Mouse (Mus musculus): Measurements from ENCODE around the gene Zfp706. TPM values are rescaled to one million over a fixed set of nuclear protein-coding genes. Genes with fewer than 3 reads are reported as not detected.

Zfp706 gene
- polyA plus RNA-seq, 1 experiment from 2014 or later = 426 TPM

DNA sequence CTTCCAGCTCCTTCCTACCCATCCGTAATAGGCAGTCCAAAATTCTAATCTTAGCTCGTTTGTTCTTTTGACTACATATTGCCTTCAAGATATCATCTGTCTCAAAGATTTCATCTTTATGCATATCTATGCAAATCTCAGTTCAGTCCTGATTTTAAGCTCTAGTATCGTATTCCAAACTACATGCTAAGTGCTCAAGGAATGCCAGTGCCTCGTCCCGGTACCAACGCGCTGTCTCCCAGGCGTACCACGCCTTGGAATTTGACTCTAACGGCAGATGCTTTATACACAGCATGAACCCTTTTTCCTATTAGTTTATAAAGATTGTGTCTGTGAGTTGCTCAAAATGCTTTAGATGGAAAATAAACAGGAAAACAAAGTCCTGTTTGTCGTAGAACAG, 17.7 kb downstream of the Zfp706 start:
- H3K9me3 ChIP-seq = no peaks in the 10 kb centered on the region

DNA sequence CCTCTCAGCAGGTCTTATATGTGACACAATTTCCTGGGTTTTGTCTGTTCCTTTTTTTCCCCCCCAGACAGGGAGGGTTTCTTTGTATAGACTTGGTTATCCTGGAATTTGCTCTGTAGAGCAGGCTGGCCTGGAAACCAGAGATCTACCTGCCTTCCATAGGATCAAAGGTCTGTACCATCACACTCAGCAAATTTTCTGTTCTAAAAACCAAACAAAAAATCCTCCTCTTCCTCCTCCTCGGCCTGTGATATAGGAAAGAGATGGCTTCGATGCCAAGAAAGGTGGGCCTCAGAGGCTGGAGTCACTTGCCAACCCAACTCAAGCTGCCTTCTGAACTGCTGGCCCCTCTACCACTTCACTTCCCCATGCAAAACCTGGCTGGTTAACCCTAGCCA, 18.9 kb downstream of the Zfp706 start:
- H3K9ac ChIP-seq = no peak overlapping the region
- H3K4me1 ChIP-seq = peaks cover 76% of the 10 kb centered on the region
- H3K4me3 ChIP-seq = no peak overlapping the region
- peak overlapping the region; percentile 97 for H3K27ac ChIP-seq (replicated peaks)
- WGBS = 78% methylated on average over 2 of the region's 2 CpGs
- H3K9me3 ChIP-seq = no peaks in the 10 kb centered on the region
- ATAC-seq (ENCODE audit: extremely low read depth, insufficient number of reproducible peaks, low FRiP score, low TSS enrichment) = no peak
- H3K36me3 ChIP-seq = peaks cover 11% of the 10 kb centered on the region
- no peaks in the 10 kb centered on the region for H3K27me3 ChIP-seq (replicated peaks)
- no peak overlapping the region for H3K4me2 ChIP-seq

More for the DNA sequence above, 17.7 kb downstream of the Zfp706 start:
- no peak overlapping the region for H3K9ac ChIP-seq
- no peak for ATAC-seq (ENCODE audit: extremely low read depth, insufficient number of reproducible peaks, low FRiP score, low TSS enrichment)
- 81% methylated on average over 11 of the region's 11 CpGs for whole genome bisulfite sequencing
- H3K27ac ChIP-seq (replicated peaks) = peak overlapping the region; percentile 33; the same call in 1 of the 2 replicates
- no peaks in the 10 kb centered on the region for H3K27me3 ChIP-seq (replicated peaks)
- no peak overlapping the region for H3K4me2 ChIP-seq
- H3K36me3 ChIP-seq = peaks cover 16% of the 10 kb centered on the region
- H3K4me1 ChIP-seq = peaks cover 64% of the 10 kb centered on the region
- no peak overlapping the region for H3K4me3 ChIP-seq

DNA sequence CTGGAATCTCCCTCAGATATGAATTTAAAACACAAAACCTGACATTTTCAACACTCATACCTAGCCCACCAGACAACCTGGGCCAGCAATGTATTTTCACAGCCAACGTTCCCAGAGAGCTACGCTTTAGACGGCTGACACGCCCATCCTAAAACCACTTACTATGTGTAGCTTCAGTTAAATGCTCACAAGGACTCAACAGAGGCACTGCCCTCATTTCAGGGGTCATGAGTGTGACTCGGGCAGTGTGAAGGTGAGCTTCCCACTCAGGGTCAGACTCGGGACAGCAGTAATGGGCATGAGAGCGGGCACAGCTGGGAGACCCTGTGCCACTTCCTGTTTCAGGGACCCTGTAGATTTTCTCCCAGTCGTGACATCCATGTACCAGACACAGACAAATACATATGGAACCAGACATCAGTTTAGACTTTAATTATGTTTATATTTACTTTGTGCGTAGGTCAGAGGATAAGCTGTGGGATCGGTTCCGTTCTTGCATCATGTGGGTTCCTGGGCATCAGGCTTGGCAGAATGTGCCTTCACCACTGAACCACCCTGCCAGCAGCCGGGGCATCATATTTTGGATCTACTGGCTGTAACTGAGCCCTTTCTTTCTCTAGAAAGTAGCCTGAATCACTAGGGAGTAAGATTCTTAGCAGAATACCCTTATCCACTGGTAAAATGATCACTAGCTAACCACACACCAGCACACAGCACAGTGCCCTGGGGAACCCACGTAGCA, 19.4 kb downstream of the Zfp706 start:
- Histone ChIP-seq H3K36me3 (peaks cover 11% of the 10 kb centered on the region), H3K4me2 (peak overlapping the region; percentile 59), H3K27me3 (replicated peaks) (no peaks in the 10 kb centered on the region), H3K4me3 (no peak overlapping the region), H3K9ac (peak overlapping the region; percentile 75), H3K27ac (replicated peaks) (peak overlapping the region; percentile 97), H3K4me1 (peaks cover 82% of the 10 kb centered on the region), H3K9me3 (no peaks in the 10 kb centered on the region)
- ATAC-seq (ENCODE audit: extremely low read depth, insufficient number of reproducible peaks, low FRiP score, low TSS enrichment) = no peak
- 66% methylated on average over 13 of the region's 13 CpGs for WGBS

DNA sequence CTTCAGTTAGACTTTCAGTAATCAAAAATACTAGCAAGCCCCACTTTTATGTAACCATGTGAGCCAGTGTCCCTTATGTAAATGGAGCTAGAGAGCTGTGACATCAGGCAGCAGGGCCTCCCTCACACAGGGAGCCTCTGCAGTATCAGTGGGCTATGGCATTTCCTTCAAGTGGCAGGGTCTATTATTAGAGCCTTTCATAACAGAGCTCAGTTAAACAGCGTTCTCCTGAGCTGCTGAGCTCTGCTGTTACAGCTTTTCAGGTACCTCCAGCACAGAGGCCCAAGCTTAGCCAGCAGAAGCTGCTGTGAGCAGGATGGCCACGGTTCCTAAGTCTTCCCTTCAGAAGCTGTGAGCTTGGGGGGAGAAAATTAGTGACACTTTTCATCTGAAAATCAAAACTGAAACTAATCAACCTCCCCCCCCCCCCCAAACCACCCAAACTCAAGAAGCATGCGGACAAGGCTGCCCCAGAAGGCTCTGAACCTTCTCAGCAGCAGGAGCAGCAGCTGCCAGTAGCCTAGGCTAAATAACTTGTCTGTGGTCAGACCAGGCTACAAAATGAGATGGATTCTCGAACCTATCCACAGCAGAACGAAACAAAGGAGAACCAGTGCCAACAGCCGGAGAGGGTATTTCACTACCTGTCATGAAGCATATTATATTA, 20.2 kb downstream of the Zfp706 start:
- H3K27ac ChIP-seq (replicated peaks) = peak overlapping the region; percentile 97
- H3K9ac ChIP-seq = peak overlapping the region; percentile 75
- H3K9me3 ChIP-seq = no peaks in the 10 kb centered on the region
- peaks cover 3% of the 10 kb centered on the region; the same call in 1 of the 2 replicates for H3K36me3 ChIP-seq
- peak overlapping the region; percentile 24 for H3K4me3 ChIP-seq
- H3K4me2 ChIP-seq = peak overlapping the region; percentile 59
- WGBS = 31% methylated on average over 6 of the region's 6 CpGs
- peaks cover 84% of the 10 kb centered on the region for H3K4me1 ChIP-seq
- no peak; the same call in 1 of the 2 replicates for ATAC-seq (ENCODE audit: extremely low read depth, insufficient number of reproducible peaks, low FRiP score, low TSS enrichment)
- no peaks in the 10 kb centered on the region for H3K27me3 ChIP-seq (replicated peaks)

DNA sequence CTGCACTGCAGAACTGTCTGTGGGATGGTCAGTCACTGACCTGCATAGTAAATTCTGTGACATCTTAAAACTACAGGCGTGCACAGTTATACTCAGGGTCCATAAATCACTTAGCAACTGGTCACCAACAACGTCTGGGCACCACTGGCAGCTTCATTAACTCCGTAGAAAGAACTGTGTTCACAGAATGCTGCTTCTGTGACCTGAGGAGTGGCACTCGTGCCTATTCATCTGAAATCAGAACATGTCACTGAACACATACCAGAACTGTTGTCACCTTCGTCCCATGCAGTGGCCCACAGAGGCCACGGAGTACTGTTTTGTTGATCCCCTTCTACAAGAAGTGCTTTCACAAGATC, 22.0 kb downstream of the Zfp706 start:
- H3K9me3 ChIP-seq = no peaks in the 10 kb centered on the region
- no peak overlapping the region for H3K4me3 ChIP-seq
- H3K27me3 ChIP-seq (replicated peaks) = no peaks in the 10 kb centered on the region
- peak overlapping the region; percentile 32 for H3K4me2 ChIP-seq
- peaks cover 79% of the 10 kb centered on the region for H3K4me1 ChIP-seq
- H3K27ac ChIP-seq (replicated peaks) = peak overlapping the region; percentile 97
- H3K9ac ChIP-seq = peak overlapping the region; percentile 55; the same call in 1 of the 2 replicates
- WGBS = 41% methylated on average over 6 of the region's 6 CpGs
- no peaks in the 10 kb centered on the region for H3K36me3 ChIP-seq
- ATAC-seq (ENCODE audit: extremely low read depth, insufficient number of reproducible peaks, low FRiP score, low TSS enrichment) = no peak

DNA sequence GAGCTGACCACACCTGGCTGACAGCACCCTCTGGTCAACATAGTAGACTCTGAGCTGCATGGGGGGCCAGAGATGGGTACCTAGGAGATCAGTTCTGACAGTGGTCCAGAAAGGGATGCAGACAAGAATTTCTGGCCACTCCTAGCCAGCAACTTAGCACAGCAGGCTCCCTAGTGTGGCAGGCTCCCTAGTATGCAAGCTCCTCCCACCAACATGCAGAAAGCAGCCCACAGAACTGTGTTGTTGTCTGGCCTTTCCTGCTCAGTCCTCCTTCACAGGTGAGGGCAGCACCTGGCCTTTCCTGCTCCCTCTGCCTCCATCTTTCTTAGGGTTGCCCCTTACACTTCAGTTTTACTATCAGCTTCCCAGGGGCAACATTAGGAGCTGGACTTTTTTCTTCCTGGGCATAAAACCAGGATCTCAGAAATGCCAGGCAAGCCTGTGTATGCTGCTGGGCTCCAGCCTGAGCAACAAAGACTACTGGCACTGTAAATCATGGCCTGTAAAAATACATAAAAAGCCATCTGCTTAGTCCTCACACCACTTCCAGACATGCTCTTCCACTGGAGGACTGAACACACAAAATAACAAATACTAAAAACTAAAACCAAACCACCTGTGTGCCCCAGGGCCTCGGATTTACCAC, 22.5 kb downstream of the Zfp706 start:
- Histone ChIP-seq H3K4me1 (peaks cover 79% of the 10 kb centered on the region), H3K27ac (replicated peaks) (peak overlapping the region; percentile 97), H3K36me3 (no peaks in the 10 kb centered on the region), H3K4me3 (no peak overlapping the region), H3K4me2 (peak overlapping the region; percentile 32), H3K9ac (peak overlapping the region; percentile 50; the same call in 1 of the 2 replicates), H3K27me3 (replicated peaks) (no peaks in the 10 kb centered on the region), H3K9me3 (no peaks in the 10 kb centered on the region)
- WGBS = 55% methylated on average over 1 of the region's 1 CpGs
- ATAC-seq (ENCODE audit: extremely low read depth, insufficient number of reproducible peaks, low FRiP score, low TSS enrichment) = no peak

DNA sequence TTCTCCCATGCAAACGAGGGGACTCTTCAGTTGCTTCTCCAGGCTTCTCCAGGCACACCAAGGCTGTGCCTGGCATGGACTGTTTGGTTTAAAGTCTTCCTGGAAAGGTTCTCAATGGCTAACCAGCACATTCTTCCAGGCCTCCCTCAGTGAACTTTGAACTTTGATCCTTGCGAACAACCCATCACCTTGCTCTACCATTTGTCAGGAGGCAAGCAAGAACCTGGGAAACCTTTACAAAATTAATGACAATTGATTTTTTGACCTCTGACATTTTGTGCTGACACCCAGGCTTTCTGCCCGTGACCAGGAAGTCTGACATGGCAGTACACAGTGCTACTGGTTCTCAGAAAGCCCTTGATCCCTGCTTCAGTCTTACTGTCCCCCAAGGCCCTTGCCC, 24.1 kb downstream of the Zfp706 start:
- Histone ChIP-seq H3K9me3 (no peaks in the 10 kb centered on the region), H3K4me1 (peaks cover 77% of the 10 kb centered on the region), H3K9ac (peak overlapping the region; percentile 25; the same call in 1 of the 2 replicates), H3K4me2 (no peak overlapping the region), H3K36me3 (no peaks in the 10 kb centered on the region), H3K27ac (replicated peaks) (peak overlapping the region; percentile 20; the same call in 1 of the 2 replicates), H3K27me3 (replicated peaks) (no peaks in the 10 kb centered on the region), H3K4me3 (no peak overlapping the region)
- no peak for ATAC-seq (ENCODE audit: extremely low read depth, insufficient number of reproducible peaks, low FRiP score, low TSS enrichment)
- WGBS = 77% methylated on average over 3 of the region's 3 CpGs

DNA sequence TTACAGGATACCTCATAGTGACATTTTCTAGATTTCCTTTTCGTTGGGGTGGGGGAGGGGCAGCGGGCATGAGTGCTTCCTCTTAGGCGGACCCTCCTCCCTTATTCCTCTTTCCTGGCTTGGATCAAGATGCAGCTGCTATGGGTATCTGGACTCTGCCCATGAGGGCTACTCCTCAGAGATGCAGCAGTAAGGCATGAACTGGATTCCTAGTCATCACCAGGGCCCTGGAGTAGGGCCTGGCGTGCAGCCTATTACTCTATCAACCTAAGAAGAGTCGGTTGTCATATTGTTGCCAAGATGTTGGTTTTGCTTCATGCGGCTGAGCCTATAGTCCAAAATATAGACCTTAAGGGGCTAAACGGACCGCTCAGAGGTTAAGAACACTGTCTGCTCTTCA, 27.3 kb downstream of the Zfp706 start:
- H3K27ac ChIP-seq (replicated peaks) = peak overlapping the region; percentile 17

DNA sequence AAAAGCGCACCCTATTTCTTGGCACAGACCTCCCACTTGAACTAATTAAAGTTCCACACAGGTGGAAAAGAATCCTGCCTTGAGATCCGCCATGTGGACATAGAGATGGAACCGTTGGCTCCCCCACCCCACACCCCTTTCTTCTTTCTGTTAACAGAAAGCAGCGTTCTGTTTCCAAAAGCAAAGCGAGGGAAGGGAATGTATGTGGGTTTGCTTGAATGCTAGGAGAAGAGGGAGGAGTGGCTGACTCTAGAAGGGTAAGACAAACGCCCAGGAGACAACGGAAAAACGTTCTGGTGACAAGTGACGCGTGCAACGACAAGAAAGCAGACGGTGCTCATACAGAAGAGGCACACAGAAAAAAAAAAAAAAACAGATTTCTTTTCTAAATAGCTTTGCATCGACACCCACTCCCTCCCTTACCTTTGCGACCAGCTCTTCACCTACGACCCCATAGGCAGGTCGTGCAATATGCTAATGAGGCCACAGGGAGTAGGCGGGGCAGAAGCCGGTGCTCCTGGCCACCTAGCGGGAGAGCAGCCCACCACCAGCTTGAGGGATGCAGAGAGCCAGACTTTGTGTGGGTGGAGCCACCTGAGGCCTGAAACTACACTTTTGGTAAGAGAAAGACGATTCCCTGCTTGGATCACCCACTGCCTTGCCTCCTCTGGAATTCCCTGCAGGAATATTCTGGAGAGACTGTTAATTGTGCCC, 27.9 kb downstream of the Zfp706 start:
- H3K9me3 ChIP-seq = no peaks in the 10 kb centered on the region
- H3K27me3 ChIP-seq (replicated peaks) = no peaks in the 10 kb centered on the region
- 6% methylated on average over 20 of the region's 20 CpGs for WGBS
- H3K4me1 ChIP-seq = peaks cover 46% of the 10 kb centered on the region
- H3K9ac ChIP-seq = peak overlapping the region; percentile 78
- H3K4me2 ChIP-seq = peak overlapping the region; percentile 74
- H3K27ac ChIP-seq (replicated peaks) = peak overlapping the region; percentile 45; the same call in 1 of the 2 replicates
- no peak for ATAC-seq (ENCODE audit: extremely low read depth, insufficient number of reproducible peaks, low FRiP score, low TSS enrichment)
- H3K4me3 ChIP-seq = peak overlapping the region; percentile 54
- H3K36me3 ChIP-seq = no peaks in the 10 kb centered on the region

More for the DNA sequence above, 27.3 kb downstream of the Zfp706 start:
- no peaks in the 10 kb centered on the region for H3K9me3 ChIP-seq
- H3K36me3 ChIP-seq = no peaks in the 10 kb centered on the region
- ATAC-seq (ENCODE audit: extremely low read depth, insufficient number of reproducible peaks, low FRiP score, low TSS enrichment) = no peak
- peak overlapping the region; percentile 54 for H3K4me3 ChIP-seq
- WGBS = 46% methylated on average over 8 of the region's 8 CpGs
- peak overlapping the region; percentile 78 for H3K9ac ChIP-seq
- peaks cover 46% of the 10 kb centered on the region for H3K4me1 ChIP-seq
- H3K4me2 ChIP-seq = peak overlapping the region; percentile 74
- no peaks in the 10 kb centered on the region for H3K27me3 ChIP-seq (replicated peaks)

DNA sequence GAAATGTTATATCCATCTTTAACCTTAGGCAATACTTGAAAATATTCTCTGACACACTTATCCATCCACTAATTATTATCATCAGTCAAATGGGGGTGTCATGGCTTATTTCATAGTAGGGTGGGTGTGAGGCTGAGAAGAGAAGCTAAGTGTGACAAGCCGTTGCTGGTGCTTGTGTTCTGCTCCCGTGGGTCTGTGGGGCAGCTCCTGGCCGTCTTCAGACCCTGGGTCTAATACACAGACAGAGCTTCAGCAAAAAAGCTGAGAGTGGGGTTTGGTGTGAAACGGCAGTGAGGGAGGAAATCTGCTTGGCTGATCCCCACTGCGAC, 28.4 kb downstream of the Zfp706 start:
- Histone ChIP-seq H3K27ac (replicated peaks) (peak overlapping the region; percentile 45; the same call in 1 of the 2 replicates), H3K9me3 (no peaks in the 10 kb centered on the region), H3K4me2 (peak overlapping the region; percentile 74), H3K27me3 (replicated peaks) (no peaks in the 10 kb centered on the region), H3K36me3 (no peaks in the 10 kb centered on the region), H3K9ac (peak overlapping the region; percentile 78), H3K4me3 (peak overlapping the region; percentile 54), H3K4me1 (peaks cover 46% of the 10 kb centered on the region)
- 27% methylated on average over 5 of the region's 5 CpGs for WGBS
- ATAC-seq (ENCODE audit: extremely low read depth, insufficient number of reproducible peaks, low FRiP score, low TSS enrichment) = no peak

DNA sequence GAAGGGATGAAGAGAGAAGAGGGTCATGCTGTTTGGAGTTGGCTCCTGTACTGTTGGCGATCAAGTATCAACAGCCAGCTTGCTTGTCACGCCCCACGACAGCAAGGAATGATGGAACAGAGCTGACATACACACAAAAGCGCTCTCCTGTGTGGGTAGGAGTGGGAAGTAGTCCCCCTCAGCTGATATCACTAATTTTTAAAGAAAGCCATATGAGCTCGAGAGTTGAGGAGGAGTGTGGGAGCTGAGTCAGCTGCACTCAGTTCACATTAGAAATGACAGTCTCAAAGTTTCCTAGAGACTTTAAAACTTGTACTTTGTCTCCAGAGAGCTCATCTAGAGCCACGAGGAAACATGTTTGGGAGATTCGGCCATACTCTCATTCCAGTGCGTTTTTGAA, 29.8 kb downstream of the Zfp706 start:
- Histone ChIP-seq H3K27ac (replicated peaks) (no peak overlapping the region), H3K9ac (no peak overlapping the region), H3K4me3 (no peak overlapping the region), H3K4me1 (peaks cover 48% of the 10 kb centered on the region), H3K27me3 (replicated peaks) (no peaks in the 10 kb centered on the region), H3K9me3 (no peaks in the 10 kb centered on the region), H3K36me3 (no peaks in the 10 kb centered on the region), H3K4me2 (no peak overlapping the region)
- WGBS = 68% methylated on average over 8 of the region's 8 CpGs
- ATAC-seq (ENCODE audit: extremely low read depth, insufficient number of reproducible peaks, low FRiP score, low TSS enrichment) = no peak
